Mouse (Mus musculus) lung, embryonic 16.5 days (tissue): ENCODE measurements at regions not wholly inside any gene's neighbourhood (a gene's known extent, or its start where the extent isn't known, plus 50 kb on each side); places are given as distances from the start of the nearest gene placed in this dataset.
A peak's percentile ranks its signal among the peaks of the same experiment; 100 is the strongest.

ENCODE experiments used
- ATAC-seq: fragments of 200-750 bp; cut with Nextera tagmentation; 2 replicates; pipeline ENCODE4 v1.8.0; 2017; ENCODE audit warnings: low read depth, mild to moderate bottlenecking, moderate library complexity
- H3K27ac ChIP-seq: fragments of 300-500 bp; sonication (generic); 2 replicates; pipeline ENCODE4 v1.5.1; 2014; ENCODE audit warnings: mild to moderate bottlenecking, control low read depth, low read length
- H3K27me3 ChIP-seq: fragments of 300-500 bp; sonication (generic); 2 replicates; pipeline ENCODE4 v1.6.1; 2014; ENCODE audit warnings: low read depth, low read length, mixed read lengths; ENCODE audit not compliant: control insufficient read depth, insufficient read depth
- H3K36me3 ChIP-seq: fragments of 300-500 bp; sonication (generic); 2 replicates; pipeline ENCODE4 v1.6.1; 2014; ENCODE audit warnings: low read length; ENCODE audit not compliant: control insufficient read depth, insufficient read depth
- H3K4me1 ChIP-seq: fragments of 300-500 bp; sonication (generic); replicated peaks from 2 replicates; pipeline ENCODE4 v1.6.1; 2014; ENCODE audit warnings: low read length, mixed read lengths; ENCODE audit not compliant: control insufficient read depth, insufficient read depth
- H3K4me2 ChIP-seq: fragments of 300-500 bp; sonication (generic); 2 replicates; pipeline ENCODE4 v1.6.1; 2014; ENCODE audit warnings: low read depth, low read length, control low read depth
- H3K4me3 ChIP-seq: fragments of 300-500 bp; sonication (generic); 2 replicates; pipeline ENCODE4 v1.5.1; 2014; ENCODE audit warnings: mild to moderate bottlenecking, low read length, control low read depth
- H3K9ac ChIP-seq: fragments of 300-500 bp; sonication (generic); 2 replicates; pipeline ENCODE4 v1.6.1; 2014; ENCODE audit warnings: low read length, control low read depth
- H3K9me3 ChIP-seq: fragments of 300-500 bp; sonication (generic); 2 replicates; pipeline ENCODE4 v1.6.1; 2016; ENCODE audit warnings: low read length; ENCODE audit not compliant: control insufficient read depth
- WGBS: fragments of 180-500 bp; shearing (Covaris S2); extraction: QIAGEN DNeasy Blood & Tissue Kit; methylation state at CpG from one replicate; pipeline ENCODE4 v1.1.7; 2014; 5-methylcytosine and 5-hydroxymethylcytosine counted together

- Histone ChIP-seq H3K4me2 (no peak overlapping the region), H3K27me3 (no peaks in the 10 kb centered on the region), H3K4me3 (no peak overlapping the region), H3K9ac (no peak overlapping the region), H3K27ac (peak overlapping the region; percentile 47; the same call in 1 of the 2 replicates), H3K36me3 (no peaks in the 10 kb centered on the region), H3K9me3 (peaks cover 2% of the 10 kb centered on the region; the same call in 1 of the 2 replicates), H3K4me1 (0 out of 2 replicates have a peak, but pooled peaks cover 2% of the 10 kb centered on the region)
- peak; percentile 74 for ATAC-seq
- 44% methylated on average over 8 of the region's 8 CpGs for WGBS
Measured at GRCm38 (mm10) chr3:39335612-39336230, 449.0 kb downstream of the Fat4 start.

GRCm38 (mm10) chr3:39341161-39341687 lies 454.5 kb downstream of the Fat4 start:
- Histone ChIP-seq H3K36me3 (no peaks in the 10 kb centered on the region), H3K27me3 (no peaks in the 10 kb centered on the region), H3K27ac (no peak overlapping the region), H3K4me2 (no peak overlapping the region), H3K4me1 (peaks cover 2% of the 10 kb centered on the region; the same call in 1 of the 2 replicates), H3K9ac (no peak overlapping the region), H3K4me3 (no peak overlapping the region), H3K9me3 (no peaks in the 10 kb centered on the region)
- WGBS: 52% methylated on average over 3 of the region's 3 CpGs
- no peak for ATAC-seq

- no peak for ATAC-seq
- Histone ChIP-seq H3K4me1 (peaks cover 2% of the 10 kb centered on the region; the same call in 1 of the 2 replicates), H3K27ac (no peak overlapping the region), H3K4me2 (no peak overlapping the region), H3K36me3 (no peaks in the 10 kb centered on the region), H3K9me3 (no peaks in the 10 kb centered on the region), H3K27me3 (no peaks in the 10 kb centered on the region), H3K4me3 (no peak overlapping the region), H3K9ac (no peak overlapping the region)
- 73% methylated on average over 3 of the region's 3 CpGs for WGBS
Measured at GRCm38 (mm10) chr3:39344078-39344477, 457.3 kb downstream of the Fat4 start.

GRCm38 (mm10) chr3:39347578-39347977 lies 460.8 kb downstream of the Fat4 start:
- no peaks in the 10 kb centered on the region for H3K36me3 ChIP-seq
- H3K4me2 ChIP-seq: no peak overlapping the region
- no peak overlapping the region for H3K4me3 ChIP-seq
- no peaks in the 10 kb centered on the region for H3K27me3 ChIP-seq
- no peak overlapping the region for H3K27ac ChIP-seq
- no peaks in the 10 kb centered on the region for H3K9me3 ChIP-seq
- no peak overlapping the region for H3K9ac ChIP-seq
- no peaks in the 10 kb centered on the region for H3K4me1 ChIP-seq
- WGBS: 93% methylated on average over 4 of the region's 4 CpGs
- ATAC-seq: no peak

- 34% methylated on average over 2 of the region's 2 CpGs for WGBS
- Histone ChIP-seq H3K4me1 (no peaks in the 10 kb centered on the region), H3K27ac (no peak overlapping the region), H3K4me3 (no peak overlapping the region), H3K9me3 (no peaks in the 10 kb centered on the region), H3K27me3 (no peaks in the 10 kb centered on the region), H3K9ac (no peak overlapping the region), H3K4me2 (no peak overlapping the region), H3K36me3 (no peaks in the 10 kb centered on the region)
- ATAC-seq: no peak
Measured at GRCm38 (mm10) chr3:39357012-39357411, 470.3 kb downstream of the Fat4 start.

DNA sequence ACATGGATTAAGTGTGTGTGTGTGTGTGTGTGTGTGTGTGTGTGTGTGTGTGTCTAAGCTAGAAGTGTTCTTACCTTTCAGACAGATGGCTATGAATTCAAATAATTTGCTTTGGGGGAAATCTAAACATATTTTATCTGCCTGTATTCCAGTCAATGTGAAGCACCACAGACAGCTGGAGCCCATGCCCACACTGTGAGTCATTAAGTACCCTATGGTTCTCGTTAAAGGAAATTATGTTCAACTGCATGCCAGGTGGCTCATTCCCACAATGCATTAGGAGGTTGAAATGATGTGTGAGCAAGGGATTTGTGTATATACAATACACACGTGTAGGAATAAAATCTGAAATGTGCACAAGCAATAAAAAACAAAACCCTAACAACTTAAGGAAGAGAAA lies 473.5 kb downstream of the Fat4 start:
- H3K4me1 ChIP-seq: no peaks in the 10 kb centered on the region
- no peak overlapping the region for H3K4me3 ChIP-seq
- H3K9me3 ChIP-seq: no peaks in the 10 kb centered on the region
- no peaks in the 10 kb centered on the region for H3K36me3 ChIP-seq
- H3K4me2 ChIP-seq: no peak overlapping the region
- ATAC-seq: no peak
- no peak overlapping the region for H3K27ac ChIP-seq
- no peaks in the 10 kb centered on the region for H3K27me3 ChIP-seq
- H3K9ac ChIP-seq: no peak overlapping the region
- 40% methylated on average over 2 of the region's 2 CpGs for WGBS

- Histone ChIP-seq H3K27me3 (no peaks in the 10 kb centered on the region), H3K4me1 (no peaks in the 10 kb centered on the region), H3K9me3 (no peaks in the 10 kb centered on the region), H3K4me3 (no peak overlapping the region), H3K27ac (no peak overlapping the region), H3K36me3 (no peaks in the 10 kb centered on the region), H3K9ac (no peak overlapping the region), H3K4me2 (no peak overlapping the region)
- no peak for ATAC-seq
- 84% methylated on average over 4 of the region's 4 CpGs for WGBS
Measured at GRCm38 (mm10) chr3:39370926-39371325, 484.2 kb downstream of the Fat4 start.

- Histone ChIP-seq H3K36me3 (no peaks in the 10 kb centered on the region), H3K27ac (no peak overlapping the region), H3K4me2 (no peak overlapping the region), H3K9ac (no peak overlapping the region), H3K4me3 (no peak overlapping the region), H3K9me3 (no peaks in the 10 kb centered on the region), H3K4me1 (no peaks in the 10 kb centered on the region), H3K27me3 (no peaks in the 10 kb centered on the region)
- no peak for ATAC-seq
- WGBS: 65% methylated on average over 10 of the region's 10 CpGs
Measured at GRCm38 (mm10) chr3:39372426-39372950, 485.7 kb downstream of the Fat4 start.

DNA sequence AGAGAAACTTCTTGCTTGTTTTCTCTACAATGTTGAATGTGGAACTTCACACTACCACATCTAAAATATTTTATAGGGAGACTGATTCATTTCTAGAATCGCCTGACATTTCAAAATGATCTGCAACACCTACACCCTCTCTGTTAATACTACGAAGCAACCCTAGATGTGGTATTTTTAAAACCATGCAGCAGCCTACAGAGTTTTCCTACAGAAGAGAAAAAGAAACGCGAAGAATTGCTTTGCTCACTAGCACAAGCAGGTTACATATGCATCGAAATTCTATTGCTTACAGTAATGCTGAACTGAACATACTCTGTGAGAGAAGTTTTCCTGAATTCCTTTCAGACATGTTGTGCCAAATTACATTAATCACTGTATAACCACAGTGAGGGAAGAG lies 488.7 kb downstream of the Fat4 start:
- H3K36me3 ChIP-seq: no peaks in the 10 kb centered on the region
- 80% methylated on average over 5 of the region's 5 CpGs for WGBS
- H3K9me3 ChIP-seq: no peaks in the 10 kb centered on the region
- no peak overlapping the region for H3K4me3 ChIP-seq
- ATAC-seq: no peak
- H3K27me3 ChIP-seq: no peaks in the 10 kb centered on the region
- H3K4me2 ChIP-seq: no peak overlapping the region
- H3K27ac ChIP-seq: no peak overlapping the region
- no peaks in the 10 kb centered on the region for H3K4me1 ChIP-seq
- H3K9ac ChIP-seq: no peak overlapping the region
